Mouse (Mus musculus): ENCODE measurements around the gene Fam135a. TPM values are rescaled to one million over a fixed set of nuclear protein-coding genes. Genes with fewer than 3 reads are reported as not detected.

The Fam135a gene
- polyA plus RNA-seq, 1 experiment from 2014 or later, result 36.4 TPM

DNA sequence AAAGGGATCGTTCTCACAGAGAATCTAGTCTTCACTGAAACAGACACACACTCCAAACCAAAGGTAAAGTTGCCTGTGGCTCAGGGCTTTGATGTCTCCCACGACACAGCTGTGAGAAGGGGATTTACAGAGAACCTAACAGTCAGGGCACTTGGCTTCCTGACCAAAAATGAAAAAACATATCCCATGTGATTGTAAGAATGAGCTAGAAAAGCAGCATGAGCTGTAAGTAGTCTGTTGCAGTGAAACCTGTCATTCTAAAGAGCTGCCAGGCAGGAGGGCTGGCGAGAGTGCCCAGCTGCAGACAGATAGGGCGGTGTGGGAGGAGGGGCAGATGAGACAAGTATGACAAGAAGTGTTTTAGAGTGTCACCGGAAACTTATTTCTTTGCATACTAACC, 54.5 kb downstream of the Fam135a start:
- H3K27ac ChIP-seq (ENCODE audit: low read depth), result no peak overlapping the region
- 84% methylated on average over 5 of the region's 5 CpGs for WGBS
- no peak overlapping the region for H3K9ac ChIP-seq (ENCODE audit: low read length)
- DNase-seq (ENCODE audit: low spot score) (no peak), ATAC-seq (replicated peaks; ENCODE audit: low FRiP score, low TSS enrichment, low read depth) (no peak)
- no peak overlapping the region for H3K4me2 ChIP-seq (ENCODE audit: low read length)
- H3K27me3 ChIP-seq (replicated peaks; ENCODE audit: control insufficient read depth, insufficient read depth, low read length), result no peaks in the 10 kb centered on the region
- no peak overlapping the region for H3K4me3 ChIP-seq (ENCODE audit: low read depth, low read length)
- H3K36me3 ChIP-seq (ENCODE audit: control insufficient read depth, insufficient read depth, low read length), result peaks cover 25% of the 10 kb centered on the region
- H3K4me1 ChIP-seq (replicated peaks; ENCODE audit: control insufficient read depth, insufficient read depth, low read length), result no peaks in the 10 kb centered on the region
- no peaks in the 10 kb centered on the region for H3K9me3 ChIP-seq (ENCODE audit: control insufficient read depth, low read length)

DNA sequence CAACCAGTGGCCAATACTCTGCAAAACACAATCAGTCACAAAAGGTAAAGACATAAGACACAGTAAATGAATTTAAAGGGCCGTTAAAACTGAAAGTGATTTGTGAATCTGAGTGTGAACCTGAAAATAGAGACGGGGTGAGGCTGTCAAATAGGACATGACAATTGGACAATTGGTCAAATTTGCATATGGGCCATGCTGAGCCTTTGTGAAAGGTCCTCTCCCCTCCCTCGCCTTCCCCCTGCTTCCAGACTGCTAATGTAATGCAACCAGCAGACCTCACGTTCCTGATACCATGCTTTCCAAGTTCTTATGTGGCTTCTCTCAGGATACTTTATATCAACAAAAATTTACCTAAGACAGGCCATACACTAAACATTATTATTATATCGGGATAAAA, 57.1 kb downstream of the Fam135a start:
- Histone ChIP-seq H3K9me3 (ENCODE audit: control insufficient read depth, low read length) (no peaks in the 10 kb centered on the region), H3K27ac (ENCODE audit: low read depth) (no peak overlapping the region), H3K9ac (ENCODE audit: low read length) (no peak overlapping the region), H3K27me3 (replicated peaks; ENCODE audit: control insufficient read depth, insufficient read depth, low read length) (no peaks in the 10 kb centered on the region), H3K4me3 (ENCODE audit: low read depth, low read length) (no peak overlapping the region), H3K36me3 (ENCODE audit: control insufficient read depth, insufficient read depth, low read length) (peaks cover 26% of the 10 kb centered on the region), H3K4me1 (replicated peaks; ENCODE audit: control insufficient read depth, insufficient read depth, low read length) (no peaks in the 10 kb centered on the region), H3K4me2 (ENCODE audit: low read length) (no peak overlapping the region)
- WGBS, result 82% methylated on average over 5 of the region's 5 CpGs
- ATAC-seq (replicated peaks; ENCODE audit: low FRiP score, low TSS enrichment, low read depth), result no peak
- no peak for DNase-seq (ENCODE audit: low spot score)

DNA sequence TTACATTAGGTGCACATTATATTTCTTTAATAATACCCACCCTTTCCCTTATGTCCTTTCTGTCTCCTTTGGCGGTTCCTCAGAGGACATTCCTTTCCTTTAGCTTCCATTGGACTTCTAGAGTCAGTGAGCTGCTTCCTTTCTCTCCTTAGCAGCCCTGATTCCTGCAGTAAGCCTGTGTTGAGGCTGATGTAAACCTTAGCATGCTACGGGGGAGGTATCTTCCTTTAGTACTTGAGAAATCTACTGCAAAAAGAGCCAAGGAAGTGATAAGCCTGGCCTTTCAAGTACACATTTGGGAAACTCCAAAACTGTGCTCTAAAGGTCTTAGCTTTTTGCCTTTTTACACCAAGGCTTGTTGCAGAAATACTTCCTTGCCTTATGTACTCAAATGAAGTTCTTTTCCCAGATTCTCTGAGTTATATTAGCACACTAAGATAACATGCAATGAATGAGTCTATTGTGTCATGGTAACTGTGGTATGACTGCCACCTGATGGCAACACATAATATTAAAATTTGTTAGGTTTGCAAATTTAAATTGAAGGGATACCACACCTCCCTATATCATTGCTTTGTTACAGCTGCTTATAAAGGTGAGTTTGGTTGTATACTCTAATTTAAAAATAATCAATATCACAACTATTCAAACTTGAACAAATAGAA, 66.2 kb downstream of the Fam135a start:
- H3K4me1 ChIP-seq (replicated peaks; ENCODE audit: control insufficient read depth, insufficient read depth, low read length), result no peaks in the 10 kb centered on the region
- H3K9me3 ChIP-seq (ENCODE audit: control insufficient read depth, low read length), result no peaks in the 10 kb centered on the region
- 90% methylated on average over 2 of the region's 2 CpGs for WGBS
- no peaks in the 10 kb centered on the region for H3K27me3 ChIP-seq (replicated peaks; ENCODE audit: control insufficient read depth, insufficient read depth, low read length)
- no peak for ATAC-seq (replicated peaks; ENCODE audit: low FRiP score, low TSS enrichment, low read depth)
- H3K27ac ChIP-seq (ENCODE audit: low read depth), result no peak overlapping the region
- no peak overlapping the region for H3K4me3 ChIP-seq (ENCODE audit: low read depth, low read length)
- no peak overlapping the region for H3K4me2 ChIP-seq (ENCODE audit: low read length)
- DNase-seq (ENCODE audit: low spot score), result no peak
- peaks cover 33% of the 10 kb centered on the region for H3K36me3 ChIP-seq (ENCODE audit: control insufficient read depth, insufficient read depth, low read length)
- no peak overlapping the region for H3K9ac ChIP-seq (ENCODE audit: low read length)

DNA sequence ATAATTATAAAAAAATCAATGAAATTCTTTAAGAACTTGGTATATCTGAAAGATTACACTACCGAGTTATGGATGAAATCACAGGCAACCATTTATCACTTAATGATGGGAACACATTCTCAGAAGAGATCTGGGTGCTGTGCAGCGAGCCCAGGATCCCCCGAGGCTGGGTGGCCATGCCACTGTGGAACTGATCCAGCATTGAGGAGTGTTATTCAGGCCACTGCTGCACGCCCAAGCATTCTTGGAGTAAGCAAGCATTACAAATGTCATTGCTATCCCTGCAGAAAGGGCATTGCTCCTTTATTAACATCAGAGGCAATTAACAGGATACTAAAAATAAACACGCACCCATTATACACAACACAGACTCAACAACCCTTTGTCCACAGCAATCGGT, 89.3 kb downstream of the Fam135a start:
- WGBS, result 91% methylated on average over 6 of the region's 6 CpGs
- ATAC-seq (replicated peaks; ENCODE audit: low FRiP score, low TSS enrichment, low read depth) (no peak), DNase-seq (ENCODE audit: low spot score) (no peak)
- Histone ChIP-seq H3K27me3 (replicated peaks; ENCODE audit: control insufficient read depth, insufficient read depth, low read length) (no peaks in the 10 kb centered on the region), H3K4me3 (ENCODE audit: low read depth, low read length) (no peak overlapping the region), H3K36me3 (ENCODE audit: control insufficient read depth, insufficient read depth, low read length) (peaks cover 27% of the 10 kb centered on the region), H3K4me1 (replicated peaks; ENCODE audit: control insufficient read depth, insufficient read depth, low read length) (no peaks in the 10 kb centered on the region), H3K9me3 (ENCODE audit: control insufficient read depth, low read length) (no peaks in the 10 kb centered on the region), H3K9ac (ENCODE audit: low read length) (no peak overlapping the region), H3K27ac (ENCODE audit: low read depth) (no peak overlapping the region), H3K4me2 (ENCODE audit: low read length) (no peak overlapping the region)

DNA sequence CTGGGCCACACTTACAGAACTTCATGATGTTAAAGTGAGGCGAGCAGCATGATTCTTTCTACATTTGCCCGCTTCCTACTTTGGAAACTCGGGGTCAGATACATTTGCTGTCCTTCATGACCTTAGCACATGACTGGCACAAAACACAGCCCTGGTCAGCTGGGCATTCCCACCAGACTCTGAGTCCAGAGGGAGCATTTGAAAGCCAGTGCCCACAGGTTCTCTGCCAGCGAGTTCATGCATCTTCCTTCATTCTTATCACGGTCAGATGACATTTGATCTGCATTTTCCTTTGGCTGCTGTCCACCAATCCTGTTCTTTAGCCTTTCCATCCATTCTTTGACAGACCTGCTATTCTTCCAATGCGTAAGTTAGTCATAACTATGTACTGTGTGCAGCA, 90.1 kb downstream of the Fam135a start:
- Histone ChIP-seq H3K9me3 (ENCODE audit: control insufficient read depth, low read length) (no peaks in the 10 kb centered on the region), H3K9ac (ENCODE audit: low read length) (no peak overlapping the region), H3K27ac (ENCODE audit: low read depth) (no peak overlapping the region), H3K4me3 (ENCODE audit: low read depth, low read length) (no peak overlapping the region), H3K4me1 (replicated peaks; ENCODE audit: control insufficient read depth, insufficient read depth, low read length) (no peaks in the 10 kb centered on the region), H3K36me3 (ENCODE audit: control insufficient read depth, insufficient read depth, low read length) (peaks cover 27% of the 10 kb centered on the region), H3K27me3 (replicated peaks; ENCODE audit: control insufficient read depth, insufficient read depth, low read length) (no peaks in the 10 kb centered on the region), H3K4me2 (ENCODE audit: low read length) (no peak overlapping the region)
- ATAC-seq (replicated peaks; ENCODE audit: low FRiP score, low TSS enrichment, low read depth) (no peak), DNase-seq (ENCODE audit: low spot score) (no peak)
- 92% methylated on average over 6 of the region's 6 CpGs for WGBS

DNA sequence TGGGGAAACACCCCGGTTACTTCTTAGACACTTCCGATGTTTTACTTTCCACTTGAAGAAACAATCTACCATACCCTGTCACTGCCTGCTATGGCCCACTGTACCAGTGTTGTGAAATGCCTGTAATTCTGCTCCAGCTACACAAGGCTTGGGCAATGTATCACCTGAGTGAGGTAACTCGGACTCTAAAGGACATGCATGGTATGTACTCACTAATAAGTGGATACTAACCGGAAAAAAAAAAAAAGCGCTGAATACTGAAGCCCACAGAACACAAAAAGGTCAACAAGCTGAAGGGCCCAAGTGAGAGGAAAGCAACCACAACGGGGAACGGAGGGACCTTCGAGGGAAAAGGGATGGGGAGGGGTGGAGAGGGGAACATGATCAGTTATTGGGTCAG, 92.5 kb downstream of the Fam135a start:
- no peak overlapping the region for H3K4me3 ChIP-seq (ENCODE audit: low read depth, low read length)
- no peaks in the 10 kb centered on the region for H3K9me3 ChIP-seq (ENCODE audit: control insufficient read depth, low read length)
- 0 out of 2 replicates have a peak, but pooled peaks cover 6% of the 10 kb centered on the region for H3K4me1 ChIP-seq (replicated peaks; ENCODE audit: control insufficient read depth, insufficient read depth, low read length)
- no peak overlapping the region for H3K4me2 ChIP-seq (ENCODE audit: low read length)
- H3K27me3 ChIP-seq (replicated peaks; ENCODE audit: control insufficient read depth, insufficient read depth, low read length), result no peaks in the 10 kb centered on the region
- peaks cover 12% of the 10 kb centered on the region for H3K36me3 ChIP-seq (ENCODE audit: control insufficient read depth, insufficient read depth, low read length)
- DNase-seq (ENCODE audit: low spot score) (no peak), ATAC-seq (replicated peaks; ENCODE audit: low FRiP score, low TSS enrichment, low read depth) (no peak)
- 88% methylated on average over 8 of the region's 8 CpGs for WGBS
- no peak overlapping the region for H3K27ac ChIP-seq (ENCODE audit: low read depth)
- no peak overlapping the region for H3K9ac ChIP-seq (ENCODE audit: low read length)

DNA sequence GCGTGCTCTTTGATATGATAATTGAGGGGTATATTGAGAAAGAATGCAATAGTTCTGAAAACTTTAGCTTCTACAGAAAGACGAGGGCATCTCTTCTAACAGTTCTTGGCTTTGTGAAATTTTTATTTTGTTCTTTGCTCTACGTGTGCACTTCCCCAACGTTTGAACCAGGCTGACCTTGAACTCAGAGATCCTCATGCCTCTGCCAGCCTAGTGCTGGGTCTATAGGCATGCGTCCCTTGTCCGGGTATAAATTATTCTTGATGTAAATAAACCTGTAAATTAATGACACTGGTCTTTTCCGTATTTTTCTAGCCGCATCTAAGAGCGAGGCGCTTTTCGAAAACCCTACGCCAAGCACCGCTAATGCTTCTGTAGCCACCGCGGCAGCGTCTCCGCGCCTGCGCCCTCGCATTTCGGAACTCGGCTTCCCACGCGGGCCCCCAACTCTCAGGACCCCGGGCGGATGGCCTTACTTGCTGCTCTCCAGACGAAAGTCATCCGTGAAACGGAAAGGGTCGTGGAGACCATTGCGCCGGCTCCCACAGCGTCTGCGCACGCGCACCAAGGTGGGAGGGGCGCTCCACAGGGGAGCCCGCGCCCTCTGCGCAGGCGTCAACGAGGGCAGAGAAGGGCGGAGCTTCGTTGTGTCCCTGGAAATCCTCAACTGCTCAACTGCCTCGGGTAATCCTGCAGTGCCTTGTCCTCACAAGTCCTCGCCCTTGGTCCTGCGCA, 94.9 kb downstream of the Fam135a start, which contains the start of gene Sdhaf4:
Gene Sdhaf4 (minus strand): TSS at position 587 of the 735 bp plus-strand sequence.
- no peaks in the 10 kb centered on the region for H3K9me3 ChIP-seq (ENCODE audit: control insufficient read depth, low read length)
- 1% methylated on average over 47 of the region's 47 CpGs for WGBS
- DNase-seq (ENCODE audit: low spot score) (peak; percentile 95), ATAC-seq (replicated peaks; ENCODE audit: low FRiP score, low TSS enrichment, low read depth) (peak; percentile 97)
- H3K4me1 ChIP-seq (replicated peaks; ENCODE audit: control insufficient read depth, insufficient read depth, low read length), result 0 out of 2 replicates have a peak, but pooled peaks cover 6% of the 10 kb centered on the region
- peak within 1 kb of the TSS; percentile 69 for H3K9ac ChIP-seq (ENCODE audit: low read length)
- peak within 1 kb of the TSS; percentile 68 for H3K27ac ChIP-seq (ENCODE audit: low read depth)
- peaks cover 4% of the 10 kb centered on the region for H3K36me3 ChIP-seq (ENCODE audit: control insufficient read depth, insufficient read depth, low read length)
- H3K27me3 ChIP-seq (replicated peaks; ENCODE audit: control insufficient read depth, insufficient read depth, low read length), result no peaks in the 10 kb centered on the region
- peak within 1 kb of the TSS; percentile 73 for H3K4me2 ChIP-seq (ENCODE audit: low read length)
- peak within 1 kb of the TSS; percentile 55 for H3K4me3 ChIP-seq (ENCODE audit: low read depth, low read length)

DNA sequence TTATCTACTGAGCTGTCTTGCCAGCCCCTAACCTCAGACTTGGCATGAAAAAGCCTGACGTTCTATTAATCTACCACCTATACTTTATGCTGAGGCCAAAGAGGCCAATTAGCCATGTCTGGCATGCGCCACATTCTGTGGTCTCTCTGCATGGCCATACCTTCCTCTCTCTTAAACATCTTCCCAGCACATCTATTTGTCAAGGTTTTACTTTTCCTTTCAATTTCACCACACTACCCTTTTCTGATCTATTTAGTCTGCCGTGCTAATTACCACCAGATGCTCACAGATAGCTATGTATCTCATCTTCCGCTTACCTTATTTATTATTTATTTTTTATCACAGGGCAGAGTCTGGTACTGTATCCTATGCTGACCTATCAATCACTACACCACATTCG, 100.8 kb downstream of the Fam135a start:
- Histone ChIP-seq H3K9me3 (ENCODE audit: control insufficient read depth, low read length) (no peaks in the 10 kb centered on the region), H3K27me3 (replicated peaks; ENCODE audit: control insufficient read depth, insufficient read depth, low read length) (no peaks in the 10 kb centered on the region), H3K36me3 (ENCODE audit: control insufficient read depth, insufficient read depth, low read length) (peaks cover 8% of the 10 kb centered on the region; the same call in 1 of the 2 replicates), H3K4me1 (replicated peaks; ENCODE audit: control insufficient read depth, insufficient read depth, low read length) (0 out of 2 replicates have a peak, but pooled peaks cover under 1% of the 10 kb centered on the region), H3K4me3 (ENCODE audit: low read depth, low read length) (no peak overlapping the region), H3K27ac (ENCODE audit: low read depth) (no peak overlapping the region), H3K9ac (ENCODE audit: low read length) (no peak overlapping the region), H3K4me2 (ENCODE audit: low read length) (no peak overlapping the region)
- WGBS, result 91% methylated on average over 5 of the region's 5 CpGs
- ATAC-seq (replicated peaks; ENCODE audit: low FRiP score, low TSS enrichment, low read depth) (no peak), DNase-seq (ENCODE audit: low spot score) (no peak)
